Mouse (Mus musculus) spleen, postnatal 10 days (tissue): Measurements from ENCODE around the gene Cd28.
"Not testable (repeated sequence)": the region's sequence is repeated elsewhere in the genome, so short reads cannot be mapped to it uniquely, and the experiment has no call there.

Experiments used
- DNase-seq, 2 experiments: peaks; one replicate each; pipeline ENCODE4 v3.0.0; 2021 to 2022; ENCODE audit warnings: low spot score in 2 of 2

The Cd28 gene

GRCm38 (mm10) chr1:60799795-60800345 is 83.3 kb downstream of the Cd28 start:
- DNase-seq, result no peak

GRCm38 (mm10) chr1:60801210-60801671 is 84.6 kb downstream of the Cd28 start:
- no peak for DNase-seq

- no peak for DNase-seq
Measured at GRCm38 (mm10) chr1:60803128-60803824, 86.7 kb downstream of the Cd28 start.

- no peak for DNase-seq
Measured at GRCm38 (mm10) chr1:60803825-60804696, 87.5 kb downstream of the Cd28 start.

GRCm38 (mm10) chr1:60805178-60805577 is 88.6 kb downstream of the Cd28 start:
- no peak for DNase-seq

GRCm38 (mm10) chr1:60807748-60808147 is 91.1 kb downstream of the Cd28 start:
- DNase-seq, result no peak

GRCm38 (mm10) chr1:60808466-60808865 is 91.9 kb downstream of the Cd28 start:
- no peak for DNase-seq

- no peak for DNase-seq
Measured at GRCm38 (mm10) chr1:60809166-60809565, 92.6 kb downstream of the Cd28 start.

GRCm38 (mm10) chr1:60810821-60811220 is 94.2 kb downstream of the Cd28 start:
- no peak for DNase-seq

GRCm38 (mm10) chr1:60811998-60812397 is 95.4 kb downstream of the Cd28 start:
- DNase-seq, result no peak

GRCm38 (mm10) chr1:60813411-60813810 is 96.8 kb downstream of the Cd28 start:
- no peak for DNase-seq

- no peak for DNase-seq
Measured at GRCm38 (mm10) chr1:60815912-60816311, 99.3 kb downstream of the Cd28 start.

- DNase-seq, result not testable (repeated sequence)
Measured at GRCm38 (mm10) chr1:60818491-60818890, 101.9 kb downstream of the Cd28 start.

- no peak for DNase-seq
Measured at GRCm38 (mm10) chr1:60819993-60820392, 103.4 kb downstream of the Cd28 start.

- no peak for DNase-seq
Measured at GRCm38 (mm10) chr1:60820981-60821380, 104.4 kb downstream of the Cd28 start.

- DNase-seq, result no peak
Measured at GRCm38 (mm10) chr1:60821590-60821989, 105.0 kb downstream of the Cd28 start.
